Mouse (Mus musculus): ENCODE measurements around the gene Kat2a.
"Not testable (repeated sequence)": the region's sequence is repeated elsewhere in the genome, so short reads cannot be mapped to it uniquely, and the experiment has no call there.

The Kat2a gene

DNA sequence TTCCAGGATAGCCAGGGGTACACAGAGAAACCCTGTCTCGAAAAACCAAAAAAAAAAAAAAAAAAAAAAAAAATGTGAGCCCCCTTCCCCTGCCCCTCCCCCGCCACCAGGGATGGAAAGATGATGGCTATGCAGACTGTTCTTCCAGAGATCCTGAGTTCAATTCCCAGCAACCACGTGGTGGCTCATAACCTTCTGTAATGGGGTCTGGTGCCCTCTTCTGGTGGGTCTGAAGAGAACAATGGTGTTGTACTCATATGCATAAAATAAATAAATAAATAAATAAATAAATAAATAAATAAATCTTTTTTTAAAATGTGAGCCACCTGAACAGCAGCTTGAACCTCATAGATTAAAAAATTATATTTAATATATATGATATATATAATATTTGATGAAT, 56.7 kb downstream of the Kat2a start:
- not testable (repeated sequence) for DNase-seq
